ENCODE assay signal across 31 mouse cellular contexts in genomic region chr2:120476277-120477087, GRCm38 (mm10). TPM values are rescaled to one million over a fixed set of nuclear protein-coding genes. Genes with fewer than 3 reads are reported as not detected.
DNase-seq lines count a peak whose midpoint lies in the region; ATAC-seq and TF ChIP-seq lines count a peak whose summit lies in the region.
"Had no signal": no experiment of that assay in that cellular context is flagged by ENCODE, and none has a peak within 500 bp of the region (broad histone marks: within the 10 kb centered on the region; RNA-seq: fewer than 3 reads in every experiment).

No protein-coding gene starts in this region.

- peak; percentile 56 for DNase-seq in forebrain, embryonic 11.5 days (ENCODE audit: low spot score)
- DNase-seq in midbrain, embryonic 10.5 days (ENCODE audit: low spot score): peak; percentile 60
- peak; percentile 22 for DNase-seq in ES-E14 (ENCODE audit: low read depth, low spot score)
- no peak for DNase-seq in natural killer cell, adult 2 months (ENCODE audit: low spot score in 2 of 2)
- DNase-seq: adrenal gland, postnatal 14 days; cerebellum, adult 11 months; cerebellum, adult 9-11 months; gastrocnemius, postnatal 36 days; heart, adult 18-20 months; heart, postnatal 10 days; kidney, adult 8-10 months; kidney, postnatal 4 days; layer of hippocampus, postnatal 36 days; left cerebral cortex, postnatal 4 days; liver, postnatal 0 days; lung, postnatal 36 days; spleen, adult 18-20 months; thymus, postnatal 14 days had no signal

- H3K27ac ChIP-seq in forebrain, embryonic 11.5 days (ENCODE audit: low read depth, low read length): no peak overlapping the region
- no peak overlapping the region for H3K27ac ChIP-seq in forebrain, embryonic 12.5 days
- peak overlapping the region; percentile 81 for H3K27ac ChIP-seq in midbrain, embryonic 10.5 days (replicated peaks)
- no peak overlapping the region for H3K27ac ChIP-seq in midbrain, embryonic 13.5 days
- H3K27ac ChIP-seq in ES-E14 (ENCODE audit: insufficient read depth, low read depth, low read length, poor library complexity, severe bottlenecking): peak overlapping the region; percentile 63; the same call in 1 of the 2 replicates
- H3K27ac ChIP-seq: embryonic facial prominence, embryonic 13.5 days; forebrain, embryonic 13.5 days; heart, embryonic 13.5 days; kidney, postnatal 0 days; liver, embryonic 12.5 days; neural tube, embryonic 13.5 days had no signal

- peak; percentile 60 for ATAC-seq in forebrain, embryonic 11.5 days (replicated peaks; ENCODE audit: low FRiP score)
- ATAC-seq in forebrain, embryonic 12.5 days (ENCODE audit: low FRiP score): no peak
- ATAC-seq in midbrain, embryonic 13.5 days: no peak
- ATAC-seq: CD4-positive, CD25-positive, alpha-beta regulatory T cell, adult 4 months; forebrain, embryonic 13.5 days; intestine, embryonic 16.5 days; liver, embryonic 12.5 days; liver, postnatal 0 days had no signal

- no peaks in the 10 kb centered on the region for H3K27me3 ChIP-seq in forebrain, embryonic 11.5 days (ENCODE audit: control insufficient read depth, insufficient read depth, low read length)
- no peaks in the 10 kb centered on the region for H3K27me3 ChIP-seq in forebrain, embryonic 12.5 days
- H3K27me3 ChIP-seq in midbrain, embryonic 10.5 days (ENCODE audit: low read depth, poor library complexity, severe bottlenecking): no peaks in the 10 kb centered on the region
- H3K27me3 ChIP-seq in midbrain, embryonic 13.5 days: no peaks in the 10 kb centered on the region
- no peaks in the 10 kb centered on the region for H3K27me3 ChIP-seq in E14TG2a.4 (ENCODE audit: insufficient read depth, low read length)
- H3K27me3 ChIP-seq: forebrain, embryonic 13.5 days; heart, embryonic 13.5 days; liver, embryonic 12.5 days; neural tube, embryonic 13.5 days had no signal

- H3K4me1 ChIP-seq in forebrain, embryonic 11.5 days (replicated peaks; ENCODE audit: control insufficient read depth, insufficient read depth, low read length): peaks cover 7% of the 10 kb centered on the region; the same call in 1 of the 2 replicates
- H3K4me1 ChIP-seq in forebrain, embryonic 12.5 days: peaks cover 11% of the 10 kb centered on the region
- H3K4me1 ChIP-seq in midbrain, embryonic 10.5 days: peaks cover 19% of the 10 kb centered on the region
- H3K4me1 ChIP-seq in midbrain, embryonic 13.5 days (replicated peaks): peaks cover 7% of the 10 kb centered on the region
- H3K4me1 ChIP-seq in E14TG2a.4 (replicated peaks; ENCODE audit: low read depth, low read length): peaks cover 57% of the 10 kb centered on the region
- peaks cover 0 to 25% of the 10 kb centered on the region in 2 experiments; a peak in 2 of 4 replicates for H3K4me1 ChIP-seq in ES-E14 (ENCODE audit: control insufficient read depth in 2 of 2, insufficient read depth in 2 of 2, low read length in 2 of 2, poor library complexity in 1 of 2)
- H3K4me1 ChIP-seq: embryonic facial prominence, embryonic 13.5 days; heart, embryonic 13.5 days; liver, embryonic 12.5 days; neural tube, embryonic 13.5 days had no signal

- H3K4me3 ChIP-seq in forebrain, embryonic 11.5 days (ENCODE audit: low read depth, low read length): no peak overlapping the region
- H3K4me3 ChIP-seq in forebrain, embryonic 12.5 days (replicated peaks): no peak overlapping the region
- peak overlapping the region; percentile 16 for H3K4me3 ChIP-seq in midbrain, embryonic 10.5 days
- H3K4me3 ChIP-seq in midbrain, embryonic 13.5 days (replicated peaks): no peak overlapping the region
- H3K4me3 ChIP-seq in E14TG2a.4 (replicated peaks; ENCODE audit: low read length) (peak overlapping the region; percentile 67), ES-E14 (ENCODE audit: insufficient read depth in 1 of 2, low read depth in 1 of 2, low read length in 2 of 2, poor library complexity in 1 of 2, severe bottlenecking in 1 of 2) (peak overlapping the region; percentile 13 to 23; a peak in 2 of 4 replicates)
- H3K4me3 ChIP-seq: embryonic facial prominence, embryonic 13.5 days; forebrain, embryonic 13.5 days; heart, embryonic 13.5 days; liver, embryonic 12.5 days; myocyte; neural tube, embryonic 13.5 days had no signal

- no peak for TF ChIP-seq CTCF in E14TG2a.4 (conservative IDR thresholded peaks at IDR 0.05; ENCODE audit: low read length)

- in situ Hi-C loops in ES-E14 (cut with MboI; ENCODE audit: low sequenced_read_pairs in 2 of 2, unreplicated experiment in 2 of 2): no loop called here

- no peaks in the 10 kb centered on the region for H3K36me3 ChIP-seq in forebrain, embryonic 11.5 days (ENCODE audit: control insufficient read depth, insufficient read depth, low read length)
- H3K36me3 ChIP-seq in forebrain, embryonic 12.5 days (replicated peaks): no peaks in the 10 kb centered on the region
- no peaks in the 10 kb centered on the region for H3K36me3 ChIP-seq in midbrain, embryonic 10.5 days
- H3K36me3 ChIP-seq in midbrain, embryonic 13.5 days: no peaks in the 10 kb centered on the region
- peaks cover 7% of the 10 kb centered on the region for H3K36me3 ChIP-seq in E14TG2a.4 (ENCODE audit: insufficient read depth, low read length)
- no peaks in the 10 kb centered on the region for H3K36me3 ChIP-seq in ES-E14 (ENCODE audit: control insufficient read depth, insufficient read depth, low read length, poor library complexity, severe bottlenecking)
- H3K36me3 ChIP-seq: embryonic facial prominence, embryonic 13.5 days; G1E; heart, embryonic 13.5 days; liver, embryonic 12.5 days; neural tube, embryonic 13.5 days had no signal

- H3K9me3 ChIP-seq in forebrain, embryonic 11.5 days (ENCODE audit: control insufficient read depth, low read length): no peaks in the 10 kb centered on the region
- no peaks in the 10 kb centered on the region for H3K9me3 ChIP-seq in forebrain, embryonic 12.5 days
- no peaks in the 10 kb centered on the region for H3K9me3 ChIP-seq in midbrain, embryonic 10.5 days (replicated peaks)
- peaks cover 6% of the 10 kb centered on the region; the same call in 1 of the 2 replicates for H3K9me3 ChIP-seq in midbrain, embryonic 13.5 days
- H3K9me3 ChIP-seq in E14TG2a.4 (ENCODE audit: low read length) (no peaks in the 10 kb centered on the region), ES-E14 (ENCODE audit: control insufficient read depth, insufficient read depth, low read depth, low read length) (no peaks in the 10 kb centered on the region)
- H3K9me3 ChIP-seq: embryonic facial prominence, embryonic 13.5 days; G1E; heart, embryonic 13.5 days; liver, embryonic 12.5 days; neural tube, embryonic 13.5 days had no signal

- peak overlapping the region; percentile 31 for H3K9ac ChIP-seq in forebrain, embryonic 11.5 days (ENCODE audit: low read length)
- no peak overlapping the region for H3K9ac ChIP-seq in forebrain, embryonic 12.5 days
- no peak overlapping the region; the same call in 1 of the 2 replicates for H3K9ac ChIP-seq in midbrain, embryonic 13.5 days (replicated peaks)
- peak overlapping the region; percentile 9; the same call in 1 of the 2 replicates for H3K9ac ChIP-seq in ES-E14 (ENCODE audit: insufficient read depth, low read depth, low read length, poor library complexity, severe bottlenecking)
- H3K9ac ChIP-seq: embryonic facial prominence, embryonic 13.5 days; forebrain, embryonic 13.5 days; heart, embryonic 13.5 days; liver, embryonic 12.5 days; liver, postnatal 0 days; neural tube, embryonic 13.5 days had no signal

- H3K4me2 ChIP-seq in forebrain, embryonic 11.5 days (ENCODE audit: low read depth, low read length, severe bottlenecking): 0 out of 2 replicates have a peak overlapping the region, but pooled peaks have one; percentile 20
- no peak overlapping the region for H3K4me2 ChIP-seq in forebrain, embryonic 12.5 days
- no peak overlapping the region for H3K4me2 ChIP-seq in midbrain, embryonic 13.5 days (replicated peaks)
- H3K4me2 ChIP-seq: embryonic facial prominence, embryonic 13.5 days; forebrain, embryonic 13.5 days; heart, embryonic 13.5 days; liver, embryonic 12.5 days; neural tube, embryonic 13.5 days had no signal

- 24% methylated on average over 13 of the region's 13 CpGs for WGBS in forebrain, embryonic 11.5 days
- 32% methylated on average over 13 of the region's 13 CpGs for WGBS in forebrain, embryonic 12.5 days
- WGBS in midbrain, embryonic 10.5 days: 50% methylated on average over 13 of the region's 13 CpGs
- WGBS in midbrain, embryonic 13.5 days: 35% methylated on average over 13 of the region's 13 CpGs

TF ChIP-seq in ES-E14, 5 proteins besides CTCF, POLR2A, EP300 and RAD21:
- no peak for TF ChIP-seq MAFK (IDR thresholded peaks at IDR 0.05; ENCODE audit: insufficient read depth, low read depth, low read length)
- no peak for TF ChIP-seq HCFC1 (IDR thresholded peaks at IDR 0.05; ENCODE audit: borderline replicate concordance, insufficient read depth, low read length)
- no peak for TF ChIP-seq ZNF384 (IDR thresholded peaks at IDR 0.05; ENCODE audit: low read depth, low read length)
- TF ChIP-seq CHD2 (IDR thresholded peaks at IDR 0.05; ENCODE audit: low read depth, low read length): no peak
- no peak for TF ChIP-seq ZC3H11A (IDR thresholded peaks at IDR 0.05; ENCODE audit: borderline replicate concordance, low read depth, low read length)

RNA-seq across cellular contexts. Expression of gene Capn3, which starts 20.7 kb away (rescaled TPM):
- polyA plus RNA-seq in forebrain, embryonic 11.5 days (2014; fragmentation: Nextera tagmentation; extraction: Ambion mirVana): 3.7 and 4.4 TPM in 2 replicates
- polyA plus RNA-seq in forebrain, embryonic 12.5 days (2016; fragmentation: Nextera tagmentation; extraction: Ambion mirVana): 1.6 and 1.9 TPM in 2 replicates
- 5.5 and 7.8 TPM in 2 replicates for polyA plus RNA-seq in midbrain, embryonic 10.5 days (2016; fragmentation: Nextera tagmentation; extraction: Ambion mirVana)
- polyA plus RNA-seq in midbrain, embryonic 13.5 days (2015; fragmentation: Nextera tagmentation; extraction: Ambion mirVana): 1.7 and 2.3 TPM in 2 replicates
- 8.6 and 11.3 TPM in 2 replicates for total RNA-seq in ES-E14 (2012; rRNA removed)
- polyA plus RNA-seq: G1E had no signal

Comparison
In these comparisons a context has a peak if more than half of its experiments do, and no peak if none do; other contexts are left out.
1. H3K27ac ChIP-seq: peak in midbrain, embryonic 10.5 days (single experiment) and ES-E14 (single experiment); none in forebrain, embryonic 11.5 days (single experiment), forebrain, embryonic 12.5 days (single experiment) and midbrain, embryonic 13.5 days (single experiment).
2. H3K4me3 ChIP-seq: peak in midbrain, embryonic 10.5 days (single experiment), E14TG2a.4 (single experiment) and ES-E14 (2 of 2); none in forebrain, embryonic 11.5 days (single experiment), forebrain, embryonic 12.5 days (single experiment) and midbrain, embryonic 13.5 days (single experiment).
3. H3K9ac ChIP-seq: peak in forebrain, embryonic 11.5 days (single experiment) and ES-E14 (single experiment); none in forebrain, embryonic 12.5 days (single experiment) and midbrain, embryonic 13.5 days (single experiment).
4. DNase-seq: peak in forebrain, embryonic 11.5 days (single experiment), midbrain, embryonic 10.5 days (single experiment) and ES-E14 (single experiment); none in natural killer cell, adult 2 months (0 of 2).